ENCODE assay signal across 8 mouse cellular contexts in genomic region chrX:13240646-13241425, GRCm38 (mm10). TPM values are rescaled to one million over a fixed set of nuclear protein-coding genes. Genes with fewer than 3 reads are reported as not detected.
A peak's percentile ranks its signal among the peaks of the same experiment; 100 is the strongest.
DNase-seq lines count a peak whose midpoint lies in the region; ATAC-seq and TF ChIP-seq lines count a peak whose summit lies in the region.

No protein-coding gene starts in this region.

- peak overlapping the region; percentile 95 for H3K27ac ChIP-seq in kidney, postnatal 0 days
- H3K27ac ChIP-seq in embryonic facial prominence, embryonic 14.5 days (replicated peaks; ENCODE audit: low read depth, low read length) = peak overlapping the region; percentile 92
- H3K27ac ChIP-seq in limb, embryonic 12.5 days = peak overlapping the region; percentile 98
- H3K27ac ChIP-seq in olfactory bulb, adult 2 months (ENCODE audit: insufficient read depth, low read depth, low read length) = peak overlapping the region; percentile 95

- no peaks in the 10 kb centered on the region for H3K27me3 ChIP-seq in kidney, postnatal 0 days (ENCODE audit: insufficient read depth, low read length)
- peaks cover 8% of the 10 kb centered on the region; the same call in 1 of the 2 replicates for H3K27me3 ChIP-seq in embryonic facial prominence, embryonic 14.5 days (replicated peaks; ENCODE audit: control insufficient read depth, insufficient read depth, low read length)
- peaks cover 38% of the 10 kb centered on the region for H3K27me3 ChIP-seq in limb, embryonic 12.5 days

- no peak overlapping the region for H3K4me3 ChIP-seq in kidney, postnatal 0 days (replicated peaks; ENCODE audit: low read depth, low read length)
- no peak overlapping the region for H3K4me3 ChIP-seq in embryonic facial prominence, embryonic 14.5 days (ENCODE audit: low read depth, low read length)
- peak overlapping the region; percentile 34; the same call in 1 of the 2 replicates for H3K4me3 ChIP-seq in limb, embryonic 12.5 days (replicated peaks)
- no peak overlapping the region for H3K4me3 ChIP-seq in olfactory bulb, adult 2 months (ENCODE audit: insufficient read depth, low read depth, low read length)

- H3K4me1 ChIP-seq in kidney, postnatal 0 days (replicated peaks; ENCODE audit: insufficient read depth, low read length) = no peaks in the 10 kb centered on the region
- no peaks in the 10 kb centered on the region for H3K4me1 ChIP-seq in embryonic facial prominence, embryonic 14.5 days (ENCODE audit: control insufficient read depth, insufficient read depth, low read length)
- peaks cover 17% of the 10 kb centered on the region for H3K4me1 ChIP-seq in limb, embryonic 12.5 days (replicated peaks)
- H3K4me1 ChIP-seq in olfactory bulb, adult 2 months (ENCODE audit: control insufficient read depth, insufficient read depth, low read length) = peaks cover 11% of the 10 kb centered on the region

- no peak for ATAC-seq in kidney, postnatal 0 days (replicated peaks; ENCODE audit: low FRiP score, low read depth)
- ATAC-seq in embryonic facial prominence, embryonic 14.5 days (ENCODE audit: low read depth) = no peak
- ATAC-seq in limb, embryonic 12.5 days (ENCODE audit: insufficient number of reproducible peaks, insufficient read depth, low FRiP score, low TSS enrichment, low read depth) = no peak

- peak overlapping the region; percentile 53; the same call in 1 of the 2 replicates for H3K4me2 ChIP-seq in kidney, postnatal 0 days (ENCODE audit: low read length)
- peak overlapping the region; percentile 52 for H3K4me2 ChIP-seq in embryonic facial prominence, embryonic 14.5 days (ENCODE audit: low read depth, low read length)
- H3K4me2 ChIP-seq in limb, embryonic 12.5 days = peak overlapping the region; percentile 55

- H3K36me3 ChIP-seq in kidney, postnatal 0 days (ENCODE audit: insufficient read depth, low read length) = no peaks in the 10 kb centered on the region
- no peaks in the 10 kb centered on the region for H3K36me3 ChIP-seq in embryonic facial prominence, embryonic 14.5 days (ENCODE audit: control insufficient read depth, insufficient read depth, low read length)
- no peaks in the 10 kb centered on the region for H3K36me3 ChIP-seq in limb, embryonic 12.5 days

- no peak for TF ChIP-seq POLR2A in olfactory bulb, adult 2 months (IDR thresholded peaks at IDR 0.05; ENCODE audit: insufficient read depth, low read depth, low read length)

- no peak for TF ChIP-seq CTCF in kidney, postnatal 0 days (IDR thresholded peaks at IDR 0.05; ENCODE audit: low read depth)
- TF ChIP-seq CTCF in olfactory bulb, adult 2 months (IDR thresholded peaks at IDR 0.05; ENCODE audit: insufficient read depth, low read depth, low read length) = no peak

- H3K9me3 ChIP-seq in kidney, postnatal 0 days (replicated peaks; ENCODE audit: low read length) = no peaks in the 10 kb centered on the region
- H3K9me3 ChIP-seq in embryonic facial prominence, embryonic 14.5 days (ENCODE audit: control insufficient read depth, low read length) = no peaks in the 10 kb centered on the region
- no peaks in the 10 kb centered on the region for H3K9me3 ChIP-seq in limb, embryonic 12.5 days

- H3K9ac ChIP-seq in kidney, postnatal 0 days (ENCODE audit: low read depth, low read length) = no peak overlapping the region
- H3K9ac ChIP-seq in embryonic facial prominence, embryonic 14.5 days (ENCODE audit: low read depth, low read length) = no peak overlapping the region
- H3K9ac ChIP-seq in limb, embryonic 12.5 days (replicated peaks) = no peak overlapping the region

- peak; percentile 18 for DNase-seq in kidney, postnatal 0 days (ENCODE audit: low spot score)
- no peak for DNase-seq in kidney, postnatal 36 days
- DNase-seq in embryonic facial prominence, embryonic 14.5 days (ENCODE audit: low spot score) = peak; percentile 17
- no peak for DNase-seq in layer of hippocampus, adult 11-12 months (ENCODE audit: low spot score)
- no peak for DNase-seq in frontal cortex, postnatal 14 days (ENCODE audit: low spot score in 2 of 2)
- DNase-seq in cerebellum, postnatal 25 days = no peak

- 31% methylated on average over 11 of the region's 11 CpGs for WGBS in kidney, postnatal 0 days
- 32% methylated on average over 11 of the region's 11 CpGs for WGBS in embryonic facial prominence, embryonic 14.5 days
- WGBS in limb, embryonic 12.5 days = 24% methylated on average over 11 of the region's 11 CpGs
- 24% methylated on average over 11 of the region's 11 CpGs for WGBS in olfactory bulb, adult 2 months

RNA-seq across cellular contexts. Expression of gene Ddx3x, which starts 39.9 kb away (rescaled TPM):
- 102 and 104 TPM in 2 replicates for polyA plus RNA-seq in kidney, postnatal 0 days (2015; fragmentation: Nextera tagmentation; extraction: Ambion mirVana)
- 123 and 132 TPM in 2 replicates for polyA plus RNA-seq in embryonic facial prominence, embryonic 14.5 days (2014; fragmentation: Nextera tagmentation; extraction: Ambion mirVana)
- polyA plus RNA-seq in limb, embryonic 12.5 days (2016; fragmentation: Nextera tagmentation; extraction: Ambion mirVana) = 180 and 181 TPM in 2 replicates
- 230 and 382 TPM in 2 replicates for polyA plus RNA-seq in olfactory bulb, adult 2 months (2012; ENCODE audit: insufficient read depth, insufficient read length, low replicate concordance, missing spikeins)

Comparison
In these comparisons a context has a peak if more than half of its experiments do, and no peak if none do; other contexts are left out.
1. DNase-seq: peak in kidney, postnatal 0 days (single experiment) and embryonic facial prominence, embryonic 14.5 days (single experiment); none in kidney, postnatal 36 days (0 of 2), layer of hippocampus, adult 11-12 months (single experiment), frontal cortex, postnatal 14 days (0 of 2) and cerebellum, postnatal 25 days (0 of 2).
2. Peak in every context shown above with its lines, with median percentiles within 50 percentile points of each other: H3K27ac ChIP-seq and H3K4me2 ChIP-seq.